Mouse (Mus musculus): ENCODE measurements around the gene Treml2.

DNA sequence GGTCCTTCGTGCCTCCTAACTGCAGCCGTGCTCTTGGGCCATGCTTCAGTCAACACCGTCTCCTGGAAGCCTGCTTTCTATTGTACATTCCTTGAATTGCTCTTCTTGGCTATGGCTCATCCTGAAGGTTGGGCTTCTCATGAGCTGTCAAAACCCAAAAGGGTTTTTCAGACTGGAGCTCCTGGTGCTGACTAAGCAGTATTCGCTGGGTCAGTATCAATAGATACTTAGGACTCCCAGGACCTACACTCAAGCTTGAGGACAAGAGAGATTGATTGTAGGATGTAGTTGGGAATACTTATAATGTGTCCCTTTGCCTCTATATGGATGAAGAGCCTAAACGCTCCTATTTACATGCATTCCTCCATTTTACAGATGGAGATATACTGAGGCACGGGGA, 25.8 kb downstream of the Treml2 start:
- TF ChIP-seq POLR2A (IDR thresholded peaks at IDR 0.05; ENCODE audit: insufficient read depth, low read depth, low read length), result no peak
- no peak for TF ChIP-seq CTCF (IDR thresholded peaks at IDR 0.05; ENCODE audit: insufficient read depth, low read depth, low read length)
